Mouse (Mus musculus) limb, embryonic 13.5 days (tissue): ENCODE data around the gene Chst8. TPM values are rescaled to one million over a fixed set of nuclear protein-coding genes. Genes with fewer than 3 reads are reported as not detected.

Experiments
- ATAC-seq: fragments of 200-750 bp; cut with Nextera tagmentation; 2 replicates; pipeline ENCODE4 v1.8.0; 2017; ENCODE audit warnings: low read depth, moderate number of reproducible peaks, moderate TSS enrichment; ENCODE audit not compliant: low FRiP score
- H3K27ac ChIP-seq: fragments of 300-500 bp; sonication (generic); 2 replicates; pipeline ENCODE4 v1.5.1; 2015; ENCODE audit warnings: inconsistent platforms, mild to moderate bottlenecking, moderate library complexity
- H3K27me3 ChIP-seq: fragments of 300-500 bp; sonication (generic); 2 replicates; pipeline ENCODE4 v1.6.1; 2015; ENCODE audit warnings: mild to moderate bottlenecking, inconsistent platforms
- H3K36me3 ChIP-seq: fragments of 300-500 bp; sonication (generic); 2 replicates; pipeline ENCODE4 v1.6.1; 2015; ENCODE audit warnings: inconsistent platforms, mild to moderate bottlenecking, moderate library complexity
- H3K4me1 ChIP-seq: fragments of 300-500 bp; sonication (generic); 2 replicates; pipeline ENCODE4 v1.6.1; 2015; ENCODE audit warnings: inconsistent platforms
- H3K4me2 ChIP-seq: fragments of 300-500 bp; sonication (generic); replicated peaks from 2 replicates; pipeline ENCODE4 v1.6.1; 2015; ENCODE audit warnings: inconsistent platforms, mild to moderate bottlenecking, moderate library complexity
- H3K4me3 ChIP-seq: fragments of 300-500 bp; sonication (generic); 2 replicates; pipeline ENCODE4 v1.5.1; 2015; ENCODE audit warnings: moderate library complexity, mild to moderate bottlenecking, inconsistent platforms
- H3K9ac ChIP-seq: fragments of 300-500 bp; sonication (generic); 2 replicates; pipeline ENCODE4 v1.6.1; 2015; ENCODE audit warnings: mild to moderate bottlenecking, inconsistent platforms
- H3K9me3 ChIP-seq: fragments of 300-500 bp; sonication (generic); 2 replicates; pipeline ENCODE4 v1.6.1; 2016; ENCODE audit warnings: inconsistent platforms
- WGBS: fragments of 180-500 bp; shearing (Covaris S2); methylation state at CpG from one replicate; pipeline ENCODE4 v1.1.7; 2015; 5-methylcytosine and 5-hydroxymethylcytosine counted together
- polyA plus RNA-seq: library from polyadenylated mRNA; unstranded; fragments of >200 nt; fragmentation: Nextera tagmentation; extraction: Ambion mirVana; gene quantifications from 2 replicates; pipeline ENCODE4 v1.2.1, GENCODE M21; 2015

Gene Chst8
- polyA plus RNA-seq, 1 experiment from 2014 or later = 2.2 TPM

- Histone ChIP-seq H3K27me3 (peaks cover 20% of the 10 kb centered on the region), H3K4me1 (peaks cover 25% of the 10 kb centered on the region), H3K9me3 (no peaks in the 10 kb centered on the region), H3K36me3 (no peaks in the 10 kb centered on the region), H3K9ac (0 out of 2 replicates have a peak overlapping the region, but pooled peaks have one; percentile 35), H3K4me3 (no peak overlapping the region), H3K4me2 (peak overlapping the region; percentile 49), H3K27ac (no peak overlapping the region)
- ATAC-seq = no peak; the same call in 1 of the 2 replicates
- 4% methylated on average over 11 of the region's 11 CpGs for WGBS
Measured at GRCm38 (mm10) chr7:34798441-34799403, 13.8 kb downstream of the Chst8 start.

GRCm38 (mm10) chr7:34798039-34798438 lies 14.5 kb downstream of the Chst8 start:
- H3K27me3 ChIP-seq = peaks cover 20% of the 10 kb centered on the region
- 2% methylated on average over 12 of the region's 12 CpGs for WGBS
- peaks cover 25% of the 10 kb centered on the region for H3K4me1 ChIP-seq
- H3K9ac ChIP-seq = 0 out of 2 replicates have a peak overlapping the region, but pooled peaks have one; percentile 35
- no peaks in the 10 kb centered on the region for H3K36me3 ChIP-seq
- ATAC-seq = no peak
- no peak overlapping the region for H3K27ac ChIP-seq
- H3K4me2 ChIP-seq = peak overlapping the region; percentile 49
- no peaks in the 10 kb centered on the region for H3K9me3 ChIP-seq
- no peak overlapping the region for H3K4me3 ChIP-seq

GRCm38 (mm10) chr7:34790459-34790858 lies 22.1 kb downstream of the Chst8 start:
- Histone ChIP-seq H3K27ac (no peak overlapping the region), H3K4me2 (no peak overlapping the region), H3K4me3 (no peak overlapping the region), H3K4me1 (no peaks in the 10 kb centered on the region), H3K36me3 (no peaks in the 10 kb centered on the region), H3K9ac (no peak overlapping the region), H3K27me3 (no peaks in the 10 kb centered on the region), H3K9me3 (no peaks in the 10 kb centered on the region)
- ATAC-seq = no peak
- 77% methylated on average over 7 of the region's 7 CpGs for WGBS

GRCm38 (mm10) chr7:34787171-34787570 lies 25.3 kb downstream of the Chst8 start:
- Histone ChIP-seq H3K4me1 (peaks cover 5% of the 10 kb centered on the region; the same call in 1 of the 2 replicates), H3K27me3 (no peaks in the 10 kb centered on the region), H3K27ac (no peak overlapping the region), H3K4me3 (no peak overlapping the region), H3K9ac (no peak overlapping the region), H3K36me3 (no peaks in the 10 kb centered on the region), H3K4me2 (no peak overlapping the region), H3K9me3 (no peaks in the 10 kb centered on the region)
- ATAC-seq = no peak

GRCm38 (mm10) chr7:34785052-34785451 lies 27.5 kb downstream of the Chst8 start:
- Histone ChIP-seq H3K36me3 (no peaks in the 10 kb centered on the region), H3K9ac (no peak overlapping the region), H3K27ac (no peak overlapping the region), H3K4me2 (no peak overlapping the region), H3K4me1 (peaks cover 5% of the 10 kb centered on the region; the same call in 1 of the 2 replicates), H3K9me3 (no peaks in the 10 kb centered on the region; the same call in 1 of the 2 replicates), H3K4me3 (no peak overlapping the region), H3K27me3 (no peaks in the 10 kb centered on the region)
- ATAC-seq = no peak
- WGBS = 64% methylated on average over 6 of the region's 6 CpGs

GRCm38 (mm10) chr7:34784469-34784868 lies 28.0 kb downstream of the Chst8 start:
- no peak overlapping the region for H3K9ac ChIP-seq
- no peak for ATAC-seq
- H3K36me3 ChIP-seq = no peaks in the 10 kb centered on the region
- H3K4me3 ChIP-seq = no peak overlapping the region
- H3K27me3 ChIP-seq = no peaks in the 10 kb centered on the region
- no peak overlapping the region for H3K27ac ChIP-seq
- H3K9me3 ChIP-seq = no peaks in the 10 kb centered on the region; the same call in 1 of the 2 replicates
- H3K4me2 ChIP-seq = no peak overlapping the region
- peaks cover 5% of the 10 kb centered on the region; the same call in 1 of the 2 replicates for H3K4me1 ChIP-seq
- 64% methylated on average over 9 of the region's 9 CpGs for WGBS

- Histone ChIP-seq H3K27me3 (no peaks in the 10 kb centered on the region), H3K9ac (no peak overlapping the region), H3K27ac (no peak overlapping the region), H3K4me2 (no peak overlapping the region), H3K4me3 (no peak overlapping the region), H3K36me3 (no peaks in the 10 kb centered on the region), H3K9me3 (no peaks in the 10 kb centered on the region; the same call in 1 of the 2 replicates), H3K4me1 (peaks cover 11% of the 10 kb centered on the region; the same call in 1 of the 2 replicates)
- no peak for ATAC-seq
Measured at GRCm38 (mm10) chr7:34781988-34782387, 30.5 kb downstream of the Chst8 start.

- Histone ChIP-seq H3K4me3 (no peak overlapping the region), H3K27me3 (no peaks in the 10 kb centered on the region), H3K36me3 (no peaks in the 10 kb centered on the region), H3K9me3 (no peaks in the 10 kb centered on the region; the same call in 1 of the 2 replicates), H3K4me2 (no peak overlapping the region), H3K4me1 (peaks cover 11% of the 10 kb centered on the region; the same call in 1 of the 2 replicates), H3K27ac (no peak overlapping the region), H3K9ac (no peak overlapping the region)
- 95% methylated on average over 2 of the region's 2 CpGs for WGBS
- no peak for ATAC-seq
Measured at GRCm38 (mm10) chr7:34781217-34781616, 31.3 kb downstream of the Chst8 start.

GRCm38 (mm10) chr7:34778426-34778825 lies 34.1 kb downstream of the Chst8 start:
- 23% methylated on average over 9 of the region's 9 CpGs for WGBS
- H3K4me2 ChIP-seq = no peak overlapping the region
- H3K4me1 ChIP-seq = peaks cover 24% of the 10 kb centered on the region
- H3K27me3 ChIP-seq = no peaks in the 10 kb centered on the region
- H3K9me3 ChIP-seq = no peaks in the 10 kb centered on the region; the same call in 1 of the 2 replicates
- H3K36me3 ChIP-seq = no peaks in the 10 kb centered on the region
- H3K9ac ChIP-seq = no peak overlapping the region
- no peak for ATAC-seq
- no peak overlapping the region for H3K4me3 ChIP-seq
- H3K27ac ChIP-seq = no peak overlapping the region

GRCm38 (mm10) chr7:34775659-34776058 lies 36.9 kb downstream of the Chst8 start:
- Histone ChIP-seq H3K4me1 (peaks cover 24% of the 10 kb centered on the region), H3K27me3 (no peaks in the 10 kb centered on the region), H3K4me2 (no peak overlapping the region), H3K27ac (no peak overlapping the region), H3K4me3 (no peak overlapping the region), H3K9me3 (no peaks in the 10 kb centered on the region; the same call in 1 of the 2 replicates), H3K36me3 (no peaks in the 10 kb centered on the region), H3K9ac (no peak overlapping the region)
- WGBS = 84% methylated on average over 12 of the region's 12 CpGs
- no peak for ATAC-seq

GRCm38 (mm10) chr7:34774947-34775346 lies 37.6 kb downstream of the Chst8 start:
- Histone ChIP-seq H3K27ac (no peak overlapping the region), H3K9ac (no peak overlapping the region), H3K27me3 (no peaks in the 10 kb centered on the region), H3K9me3 (no peaks in the 10 kb centered on the region; the same call in 1 of the 2 replicates), H3K4me3 (no peak overlapping the region), H3K4me2 (peak overlapping the region; percentile 55; the same call in 1 of the 2 replicates), H3K4me1 (peaks cover 24% of the 10 kb centered on the region), H3K36me3 (no peaks in the 10 kb centered on the region)
- ATAC-seq = no peak
- 79% methylated on average over 4 of the region's 4 CpGs for WGBS

GRCm38 (mm10) chr7:34774020-34774419 lies 38.5 kb downstream of the Chst8 start:
- Histone ChIP-seq H3K4me3 (peak overlapping the region; percentile 10; the same call in 1 of the 2 replicates), H3K4me2 (peak overlapping the region; percentile 55), H3K9ac (peak overlapping the region; percentile 39; the same call in 1 of the 2 replicates)

More at GRCm38 (mm10) chr7:34774020-34774419, 38.5 kb downstream of the Chst8 start:
- no peaks in the 10 kb centered on the region for H3K27me3 ChIP-seq
- no peaks in the 10 kb centered on the region for H3K36me3 ChIP-seq
- no peaks in the 10 kb centered on the region; the same call in 1 of the 2 replicates for H3K9me3 ChIP-seq
- peaks cover 24% of the 10 kb centered on the region for H3K4me1 ChIP-seq
- ATAC-seq = no peak
- 11% methylated on average over 13 of the region's 13 CpGs for WGBS
- H3K27ac ChIP-seq = no peak overlapping the region
